Mouse (Mus musculus) left cerebral cortex, adult 8-10 months (tissue): ENCODE measurements around the gene Xbp1. TPM values are rescaled to one million over a fixed set of nuclear protein-coding genes. Genes with fewer than 3 reads are reported as not detected.
"Not testable (repeated sequence)": the region's sequence is repeated elsewhere in the genome, so short reads cannot be mapped to it uniquely, and the experiment has no call there.

ENCODE experiments used
- DNase-seq, 2 experiments: peaks; one replicate each; pipeline ENCODE4 v3.0.0; 2022; ENCODE audit warnings: low spot score in 2 of 2
- total RNA-seq, 4 experiments: library from RNA; stranded (reverse); gene quantifications; 2 replicates each; pipeline ENCODE4 v1.2.4; 2022

The Xbp1 gene
- 10 to 100 TPM; 78.5 to 83.1 (median 80.7) TPM for total RNA-seq

GRCm38 (mm10) chr11:5520412-5521265, at the start of gene Xbp1:
TSS of gene Xbp1 (plus strand) at chr11:5520659.
- peak; percentile 96 to 98 for DNase-seq

GRCm38 (mm10) chr11:5474130-5474529, 46.3 kb upstream of the Xbp1 start:
- DNase-seq, result peak; percentile 29 to 50

GRCm38 (mm10) chr11:5475556-5476118, 44.8 kb upstream of the Xbp1 start:
- not testable (repeated sequence) for DNase-seq

- DNase-seq, result no peak
Measured at GRCm38 (mm10) chr11:5476806-5477205, 43.7 kb upstream of the Xbp1 start.

- DNase-seq, result no peak
Measured at GRCm38 (mm10) chr11:5478193-5478592, 42.3 kb upstream of the Xbp1 start.

GRCm38 (mm10) chr11:5478831-5479230, 41.6 kb upstream of the Xbp1 start:
- DNase-seq, result no peak

GRCm38 (mm10) chr11:5482581-5482980, 37.9 kb upstream of the Xbp1 start:
- no peak for DNase-seq

GRCm38 (mm10) chr11:5485193-5486011, 35.1 kb upstream of the Xbp1 start:
- DNase-seq, result peak; percentile 58 to 71

GRCm38 (mm10) chr11:5489433-5489832, 31.0 kb upstream of the Xbp1 start:
- DNase-seq, result not testable (repeated sequence)

GRCm38 (mm10) chr11:5490989-5491656, 29.3 kb upstream of the Xbp1 start:
- no peak for DNase-seq

GRCm38 (mm10) chr11:5491912-5492311, 28.5 kb upstream of the Xbp1 start:
- no peak for DNase-seq

- DNase-seq, result no peak
Measured at GRCm38 (mm10) chr11:5493869-5494268, 26.6 kb upstream of the Xbp1 start.

- DNase-seq, result no peak
Measured at GRCm38 (mm10) chr11:5495286-5495832, 25.1 kb upstream of the Xbp1 start.

GRCm38 (mm10) chr11:5495906-5496305, 24.6 kb upstream of the Xbp1 start:
- DNase-seq, result no peak

GRCm38 (mm10) chr11:5496559-5497248, 23.8 kb upstream of the Xbp1 start:
- DNase-seq, result no peak

GRCm38 (mm10) chr11:5498422-5498821, 22.0 kb upstream of the Xbp1 start:
- DNase-seq, result no peak

- DNase-seq, result no peak
Measured at GRCm38 (mm10) chr11:5498931-5499661, 21.4 kb upstream of the Xbp1 start.

- no peak for DNase-seq
Measured at GRCm38 (mm10) chr11:5499961-5500644, 20.4 kb upstream of the Xbp1 start.
